Mouse (Mus musculus): ENCODE measurements around the gene Gadd45a.

The Gadd45a gene

DNA sequence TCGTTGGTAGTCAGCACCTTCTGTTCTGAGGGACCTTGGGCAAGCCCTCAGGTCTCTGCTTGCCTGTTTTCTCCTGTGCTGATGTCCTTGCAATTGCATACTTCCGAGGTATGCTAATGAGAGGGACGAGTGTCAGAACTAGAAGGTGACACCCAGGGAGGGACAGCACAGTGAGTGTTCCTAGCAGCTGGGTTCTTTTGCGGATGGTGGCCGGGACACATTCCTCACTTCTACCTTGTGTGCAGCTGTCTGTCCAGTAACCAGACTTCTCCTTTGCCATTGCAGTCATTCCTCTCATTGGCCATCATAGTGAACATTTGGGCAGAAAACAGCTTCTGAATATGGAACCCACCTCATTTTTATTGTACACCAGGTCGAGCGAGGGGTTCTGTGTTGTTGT is 51.8 kb downstream of the Gadd45a start:
- no peak for DNase-seq (ENCODE audit: low spot score)
